Mouse (Mus musculus): ENCODE measurements around the gene C2cd5. TPM values are rescaled to one million over a fixed set of nuclear protein-coding genes. Genes with fewer than 3 reads are reported as not detected.

The C2cd5 gene
- polyA plus RNA-seq, 1 experiment, result 6.4 TPM

GRCm38 (mm10) chr6:143110371-143110770 is 10.4 kb upstream of the C2cd5 start:
- H3K79me2 ChIP-seq (ENCODE audit: control insufficient read depth, insufficient read depth), result no peaks in the 10 kb centered on the region
- H3K36me3 ChIP-seq (ENCODE audit: control insufficient read depth, insufficient read depth), result no peaks in the 10 kb centered on the region
- H3K4me3 ChIP-seq, result no peak overlapping the region
- H3ac ChIP-seq (ENCODE audit: control insufficient read depth, insufficient read length), result no peak overlapping the region
- TF ChIP-seq CEBPB (IDR thresholded peaks at IDR 0.05; ENCODE audit: insufficient read depth, poor library complexity, severe bottlenecking), result no peak
- TF ChIP-seq MYOG (IDR thresholded peaks at IDR 0.05; ENCODE audit: control insufficient read depth in 1 of 3, insufficient read depth in 1 of 3, insufficient read length in 2 of 3, low read depth in 2 of 3), result no peak
- TF ChIP-seq TCF3 (IDR thresholded peaks at IDR 0.05; ENCODE audit: insufficient read length, low read depth), result no peak
- no peak overlapping the region for H3K4me2 ChIP-seq (ENCODE audit: low read depth)
- H3K27me3 ChIP-seq (ENCODE audit: control insufficient read depth, insufficient read depth, insufficient read length), result peaks cover 3% of the 10 kb centered on the region

DNA sequence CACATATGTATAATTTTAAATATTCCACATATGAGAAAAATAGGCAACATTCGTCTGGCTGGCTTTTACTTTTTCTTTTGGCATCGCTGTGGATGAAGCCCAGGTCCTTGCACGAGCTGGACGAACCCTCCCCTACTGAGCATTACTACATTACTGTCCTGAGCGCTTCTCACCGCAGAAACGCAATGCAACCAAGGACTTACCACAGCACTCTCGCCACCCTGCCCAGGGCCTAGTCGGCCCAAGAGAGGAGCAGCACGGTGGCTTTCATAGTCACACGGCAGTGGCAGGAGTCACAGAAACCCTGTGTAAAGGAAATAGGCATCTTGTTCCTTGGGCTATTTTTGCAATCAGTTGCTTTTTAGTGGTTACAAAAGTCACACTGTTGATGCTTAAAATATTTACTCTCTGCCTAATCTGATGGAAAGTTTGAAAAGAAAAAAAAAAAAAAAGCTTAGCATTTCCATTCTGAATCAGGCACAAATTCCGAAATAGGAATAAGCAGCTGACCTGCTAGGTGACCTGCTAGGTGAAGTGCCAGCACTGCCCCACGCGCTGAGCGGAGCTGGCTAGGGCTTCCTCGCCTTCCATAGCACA is 9.8 kb upstream of the C2cd5 start:
- Histone ChIP-seq H3K79me2 (ENCODE audit: control insufficient read depth, insufficient read depth) (no peaks in the 10 kb centered on the region), H3K4me3 (no peak overlapping the region), H3K36me3 (ENCODE audit: control insufficient read depth, insufficient read depth) (no peaks in the 10 kb centered on the region), H3K27me3 (ENCODE audit: control insufficient read depth, insufficient read depth, insufficient read length) (peaks cover 3% of the 10 kb centered on the region), H3K4me2 (ENCODE audit: low read depth) (no peak overlapping the region), H3ac (ENCODE audit: control insufficient read depth, insufficient read length) (no peak overlapping the region)
- TF ChIP-seq MYOG (IDR thresholded peaks at IDR 0.05; ENCODE audit: control insufficient read depth in 1 of 3, insufficient read depth in 1 of 3, insufficient read length in 2 of 3, low read depth in 2 of 3), result no peak
- TF ChIP-seq TCF3 (IDR thresholded peaks at IDR 0.05; ENCODE audit: insufficient read length, low read depth), result no peak
- TF ChIP-seq CEBPB (IDR thresholded peaks at IDR 0.05; ENCODE audit: insufficient read depth, poor library complexity, severe bottlenecking), result no peak
- no peak for TF ChIP-seq MYOD1 (IDR thresholded peaks at IDR 0.05; ENCODE audit: control insufficient read depth in 1 of 3, insufficient read length in 2 of 3, low read depth in 2 of 3)
- no peak for TF ChIP-seq E2F4 (IDR thresholded peaks at IDR 0.05; ENCODE audit: insufficient read depth)
- TF ChIP-seq POLR2AphosphoS2 (IDR thresholded peaks at IDR 0.05; ENCODE audit: insufficient read length, low read depth), result no peak
- no peak for TF ChIP-seq MAX (IDR thresholded peaks at IDR 0.05; ENCODE audit: low read depth)
- no peak for TF ChIP-seq POLR2A (IDR thresholded peaks at IDR 0.05; ENCODE audit: insufficient read length, low read depth)
- TF ChIP-seq SRF (IDR thresholded peaks at IDR 0.05; ENCODE audit: control insufficient read depth, insufficient read length, low read depth), result no peak
- TF ChIP-seq TCF12 (IDR thresholded peaks at IDR 0.05; ENCODE audit: insufficient read depth, poor library complexity, severe bottlenecking), result no peak
- no peak for TF ChIP-seq USF1 (IDR thresholded peaks at IDR 0.05; ENCODE audit: low read depth)
- TF ChIP-seq REST (IDR thresholded peaks at IDR 0.05; ENCODE audit: insufficient read depth, insufficient read length), result no peak

- Histone ChIP-seq H3K4me2 (ENCODE audit: low read depth) (no peak overlapping the region), H3K79me2 (ENCODE audit: control insufficient read depth, insufficient read depth) (no peaks in the 10 kb centered on the region), H3K27me3 (ENCODE audit: control insufficient read depth, insufficient read depth, insufficient read length) (peaks cover 3% of the 10 kb centered on the region), H3K36me3 (ENCODE audit: control insufficient read depth, insufficient read depth) (no peaks in the 10 kb centered on the region), H3ac (ENCODE audit: control insufficient read depth, insufficient read length) (no peak overlapping the region), H3K4me3 (no peak overlapping the region)
- no peak for TF ChIP-seq REST (IDR thresholded peaks at IDR 0.05; ENCODE audit: insufficient read depth, insufficient read length)
- no peak for TF ChIP-seq SRF (IDR thresholded peaks at IDR 0.05; ENCODE audit: control insufficient read depth, insufficient read length, low read depth)
- TF ChIP-seq MYOG (IDR thresholded peaks at IDR 0.05; ENCODE audit: control insufficient read depth in 1 of 3, insufficient read depth in 1 of 3, insufficient read length in 2 of 3, low read depth in 2 of 3), result no peak
- no peak for TF ChIP-seq TCF3 (IDR thresholded peaks at IDR 0.05; ENCODE audit: insufficient read length, low read depth)
- TF ChIP-seq CEBPB (IDR thresholded peaks at IDR 0.05; ENCODE audit: insufficient read depth, poor library complexity, severe bottlenecking), result no peak
- TF ChIP-seq MAX (IDR thresholded peaks at IDR 0.05; ENCODE audit: low read depth), result no peak
- TF ChIP-seq MYOD1 (IDR thresholded peaks at IDR 0.05; ENCODE audit: control insufficient read depth in 1 of 3, insufficient read length in 2 of 3, low read depth in 2 of 3), result no peak
Observed at GRCm38 (mm10) chr6:143108031-143108430, 8.1 kb upstream of the C2cd5 start.

- Histone ChIP-seq H3K27me3 (ENCODE audit: control insufficient read depth, insufficient read depth, insufficient read length) (peaks cover 3% of the 10 kb centered on the region), H3K36me3 (ENCODE audit: control insufficient read depth, insufficient read depth) (no peaks in the 10 kb centered on the region), H3K4me2 (ENCODE audit: low read depth) (no peak overlapping the region), H3K79me2 (ENCODE audit: control insufficient read depth, insufficient read depth) (no peaks in the 10 kb centered on the region), H3ac (ENCODE audit: control insufficient read depth, insufficient read length) (no peak overlapping the region), H3K4me3 (no peak overlapping the region)
- TF ChIP-seq TCF3 (IDR thresholded peaks at IDR 0.05; ENCODE audit: insufficient read length, low read depth), result no peak
- TF ChIP-seq SRF (IDR thresholded peaks at IDR 0.05; ENCODE audit: control insufficient read depth, insufficient read length, low read depth), result no peak
- no peak for TF ChIP-seq POLR2AphosphoS2 (IDR thresholded peaks at IDR 0.05; ENCODE audit: insufficient read length, low read depth)
Observed at GRCm38 (mm10) chr6:143107611-143108010, 7.7 kb upstream of the C2cd5 start.

GRCm38 (mm10) chr6:143105766-143106165 is 5.8 kb upstream of the C2cd5 start:
- peak overlapping the region; percentile 24 for H3K4me2 ChIP-seq (ENCODE audit: low read depth)
- no peaks in the 10 kb centered on the region for H3K36me3 ChIP-seq (ENCODE audit: control insufficient read depth, insufficient read depth)
- H3K4me3 ChIP-seq, result no peak overlapping the region
- no peaks in the 10 kb centered on the region for H3K79me2 ChIP-seq (ENCODE audit: control insufficient read depth, insufficient read depth)
- TF ChIP-seq TCF3 (IDR thresholded peaks at IDR 0.05; ENCODE audit: insufficient read length, low read depth) (no peak), MYOD1 (IDR thresholded peaks at IDR 0.05; ENCODE audit: control insufficient read depth in 1 of 3, insufficient read length in 2 of 3, low read depth in 2 of 3) (no peak), REST (IDR thresholded peaks at IDR 0.05; ENCODE audit: insufficient read depth, insufficient read length) (no peak), SRF (IDR thresholded peaks at IDR 0.05; ENCODE audit: control insufficient read depth, insufficient read length, low read depth) (no peak), TCF12 (IDR thresholded peaks at IDR 0.05; ENCODE audit: insufficient read depth, poor library complexity, severe bottlenecking) (no peak), POLR2A (IDR thresholded peaks at IDR 0.05; ENCODE audit: insufficient read length, low read depth) (no peak), MAX (IDR thresholded peaks at IDR 0.05; ENCODE audit: low read depth) (no peak), USF1 (IDR thresholded peaks at IDR 0.05; ENCODE audit: low read depth) (no peak), CEBPB (IDR thresholded peaks at IDR 0.05; ENCODE audit: insufficient read depth, poor library complexity, severe bottlenecking) (no peak), MYOG (IDR thresholded peaks at IDR 0.05; ENCODE audit: control insufficient read depth in 1 of 3, insufficient read depth in 1 of 3, insufficient read length in 2 of 3, low read depth in 2 of 3) (no peak), POLR2AphosphoS2 (IDR thresholded peaks at IDR 0.05; ENCODE audit: insufficient read length, low read depth) (no peak), E2F4 (IDR thresholded peaks at IDR 0.05; ENCODE audit: insufficient read depth) (no peak)
- H3K27me3 ChIP-seq (ENCODE audit: control insufficient read depth, insufficient read depth, insufficient read length), result peaks cover 3% of the 10 kb centered on the region
- H3ac ChIP-seq (ENCODE audit: control insufficient read depth, insufficient read length), result no peak overlapping the region
